Mouse (Mus musculus) midbrain, embryonic 16.5 days (tissue): Measurements from ENCODE around the gene Sun3. TPM values are rescaled to one million over a fixed set of nuclear protein-coding genes. Genes with fewer than 3 reads are reported as not detected.

Source experiments
- ATAC-seq: fragments of 200-750 bp; cut with Nextera tagmentation; 2 replicates; pipeline ENCODE4 v1.8.0; 2017; ENCODE audit warnings: moderate TSS enrichment
- H3K27ac ChIP-seq: fragments of 300-500 bp; sonication (generic); 2 replicates; pipeline ENCODE4 v1.5.1; 2014; ENCODE audit warnings: mild to moderate bottlenecking, low read length, mixed read lengths
- H3K27me3 ChIP-seq: fragments of 300-500 bp; sonication (generic); 2 replicates; pipeline ENCODE4 v1.6.1; 2014; ENCODE audit warnings: low read depth, low read length, mixed read lengths; ENCODE audit not compliant: control insufficient read depth, insufficient read depth
- H3K36me3 ChIP-seq: fragments of 300-500 bp; sonication (generic); 2 replicates; pipeline ENCODE4 v1.6.1; 2014; ENCODE audit warnings: mild to moderate bottlenecking, low read length, moderate library complexity, mixed read lengths; ENCODE audit not compliant: control insufficient read depth, insufficient read depth
- H3K4me1 ChIP-seq: fragments of 300-500 bp; sonication (generic); 2 replicates; pipeline ENCODE4 v1.6.1; 2014; ENCODE audit warnings: mild to moderate bottlenecking, low read length, mixed read lengths; ENCODE audit not compliant: control insufficient read depth, insufficient read depth
- H3K4me2 ChIP-seq: fragments of 300-500 bp; sonication (generic); 2 replicates; pipeline ENCODE4 v1.6.1; 2014; ENCODE audit warnings: mild to moderate bottlenecking, low read length, mixed read lengths
- H3K4me3 ChIP-seq: fragments of 300-500 bp; sonication (generic); 2 replicates; pipeline ENCODE4 v1.5.1; 2014; ENCODE audit warnings: low read depth, mild to moderate bottlenecking, low read length, moderate library complexity, mixed read lengths
- H3K9ac ChIP-seq: fragments of 300-500 bp; sonication (generic); 2 replicates; pipeline ENCODE4 v1.6.1; 2014; ENCODE audit warnings: low read depth, low read length, mixed read lengths
- H3K9me3 ChIP-seq: fragments of 300-500 bp; sonication (generic); replicated peaks from 2 replicates; pipeline ENCODE4 v1.6.1; 2014; ENCODE audit warnings: mild to moderate bottlenecking, low read length, mixed read lengths; ENCODE audit not compliant: control insufficient read depth, poor library complexity, severe bottlenecking
- WGBS: fragments of 180-500 bp; shearing (Covaris S2); extraction: QIAGEN DNeasy Blood & Tissue Kit; methylation state at CpG from one replicate; pipeline ENCODE4 v1.1.7; 2014; 5-methylcytosine and 5-hydroxymethylcytosine counted together
- polyA plus RNA-seq: library from polyadenylated mRNA; unstranded; fragments of >200 nt; fragmentation: Nextera tagmentation; extraction: Ambion mirVana; gene quantifications from 2 replicates; pipeline ENCODE4 v1.2.1, GENCODE M21; 2015

Gene Sun3
- polyA plus RNA-seq, 1 experiment from 2014 or later: 0.15 TPM

DNA sequence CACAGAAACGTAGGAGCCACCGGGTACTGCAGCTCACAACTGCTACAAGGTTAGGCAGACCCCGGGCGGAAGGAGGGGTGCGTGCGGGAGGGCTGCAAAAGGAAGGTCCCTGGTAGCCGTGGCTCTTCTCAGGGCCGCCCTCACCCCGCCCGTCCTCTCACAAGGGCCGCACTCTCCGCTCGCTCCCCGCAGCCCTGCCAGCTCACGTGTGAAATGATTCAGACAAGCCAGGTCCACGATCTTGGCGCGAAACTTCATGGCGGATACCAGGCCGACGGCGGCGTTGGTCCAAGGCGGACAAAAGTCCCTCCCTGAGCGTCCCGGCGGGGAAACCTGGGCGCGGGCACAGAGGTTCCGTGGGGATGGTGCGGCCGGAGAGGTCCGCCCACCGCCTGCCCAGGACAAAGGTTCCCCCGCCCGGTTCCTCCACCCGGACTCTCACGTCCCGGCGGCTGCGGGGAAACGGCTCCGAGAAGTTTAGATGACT, 37.9 kb downstream of the Sun3 start, which contains the start of gene Hus1:
Hus1 (minus strand) TSS at position 339 of the 487 bp plus-strand sequence.
- peak within 1 kb of the TSS; percentile 77 for H3K27ac ChIP-seq
- H3K27me3 ChIP-seq: no peaks in the 10 kb centered on the region
- WGBS: under 1% methylated on average over 43 of the region's 43 CpGs
- no peaks in the 10 kb centered on the region for H3K9me3 ChIP-seq
- H3K4me3 ChIP-seq: peak within 1 kb of the TSS; percentile 74
- H3K36me3 ChIP-seq: peaks cover 5% of the 10 kb centered on the region; the same call in 1 of the 2 replicates
- peak within 1 kb of the TSS; percentile 85 for H3K9ac ChIP-seq
- peak within 1 kb of the TSS; percentile 81 for H3K4me2 ChIP-seq
- peak; percentile 96 for ATAC-seq
- peaks cover 15% of the 10 kb centered on the region for H3K4me1 ChIP-seq

DNA sequence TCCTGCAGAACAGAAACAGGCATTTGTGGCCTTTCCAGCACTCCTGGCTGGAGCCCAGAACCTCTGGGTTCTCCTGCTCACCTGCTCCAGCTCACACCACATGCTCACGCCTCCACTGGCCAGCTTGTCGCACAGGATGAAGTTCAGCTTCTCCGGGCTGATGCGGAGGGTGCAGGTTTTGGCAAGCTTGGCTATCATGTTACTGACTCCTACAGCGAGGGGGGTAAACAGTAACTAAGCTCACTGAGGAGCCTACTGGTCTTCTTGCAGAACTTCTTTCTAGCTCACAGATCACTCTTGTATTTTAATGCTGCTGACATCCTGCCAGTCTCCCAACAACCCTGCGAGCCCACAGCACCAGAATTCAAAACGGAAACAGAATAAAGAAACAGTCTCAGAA, 38.4 kb downstream of the Sun3 start:
- H3K9me3 ChIP-seq: no peaks in the 10 kb centered on the region
- H3K27ac ChIP-seq: peak overlapping the region; percentile 77
- peaks cover 7% of the 10 kb centered on the region for H3K36me3 ChIP-seq
- peaks cover 15% of the 10 kb centered on the region for H3K4me1 ChIP-seq
- under 1% methylated on average over 7 of the region's 7 CpGs for WGBS
- peak; percentile 83 for ATAC-seq
- peak overlapping the region; percentile 81 for H3K4me2 ChIP-seq
- peak overlapping the region; percentile 74 for H3K4me3 ChIP-seq
- H3K27me3 ChIP-seq: no peaks in the 10 kb centered on the region
- H3K9ac ChIP-seq: peak overlapping the region; percentile 85

DNA sequence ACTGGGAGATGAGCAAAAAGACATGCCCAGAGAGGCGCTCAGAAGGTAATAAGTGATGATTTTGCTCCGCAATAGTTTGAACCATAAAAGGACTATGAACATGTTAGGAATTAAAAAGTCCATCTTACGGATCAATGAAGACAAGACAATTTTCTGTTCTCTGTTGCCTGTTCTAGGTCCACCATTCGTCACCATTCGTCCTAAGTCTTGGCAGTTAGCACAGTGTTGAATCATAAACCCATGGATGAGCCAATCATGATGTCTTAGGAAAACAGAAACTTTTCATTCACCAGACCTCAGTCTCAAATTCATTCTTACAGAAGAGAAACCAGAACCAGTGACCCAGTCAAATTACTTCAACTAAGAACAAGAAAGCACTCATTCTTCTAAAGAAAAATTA, 40.0 kb downstream of the Sun3 start:
- no peak overlapping the region for H3K9ac ChIP-seq
- H3K9me3 ChIP-seq: no peaks in the 10 kb centered on the region
- H3K36me3 ChIP-seq: peaks cover 12% of the 10 kb centered on the region
- no peaks in the 10 kb centered on the region for H3K27me3 ChIP-seq
- no peak overlapping the region for H3K4me2 ChIP-seq
- H3K4me3 ChIP-seq: no peak overlapping the region
- no peak overlapping the region for H3K27ac ChIP-seq
- no peak for ATAC-seq
- 96% methylated on average over 5 of the region's 5 CpGs for WGBS
- peaks cover 15% of the 10 kb centered on the region for H3K4me1 ChIP-seq

GRCm38 (mm10) chr11:8988084-8988483, 60.7 kb downstream of the Sun3 start:
- Histone ChIP-seq H3K4me2 (no peak overlapping the region), H3K4me1 (no peaks in the 10 kb centered on the region), H3K27me3 (no peaks in the 10 kb centered on the region; the same call in 1 of the 2 replicates), H3K9me3 (0 out of 2 replicates have a peak, but pooled peaks cover 3% of the 10 kb centered on the region), H3K27ac (no peak overlapping the region), H3K4me3 (no peak overlapping the region), H3K36me3 (no peaks in the 10 kb centered on the region), H3K9ac (no peak overlapping the region)
- WGBS: 68% methylated on average over 4 of the region's 4 CpGs
- no peak for ATAC-seq

GRCm38 (mm10) chr11:8986058-8986457, 62.7 kb downstream of the Sun3 start:
- no peaks in the 10 kb centered on the region for H3K9me3 ChIP-seq
- no peak overlapping the region for H3K4me2 ChIP-seq
- no peaks in the 10 kb centered on the region for H3K36me3 ChIP-seq
- ATAC-seq: no peak
- H3K27me3 ChIP-seq: no peaks in the 10 kb centered on the region; the same call in 1 of the 2 replicates
- H3K27ac ChIP-seq: no peak overlapping the region
- no peak overlapping the region for H3K9ac ChIP-seq
- H3K4me1 ChIP-seq: no peaks in the 10 kb centered on the region
- no peak overlapping the region for H3K4me3 ChIP-seq

DNA sequence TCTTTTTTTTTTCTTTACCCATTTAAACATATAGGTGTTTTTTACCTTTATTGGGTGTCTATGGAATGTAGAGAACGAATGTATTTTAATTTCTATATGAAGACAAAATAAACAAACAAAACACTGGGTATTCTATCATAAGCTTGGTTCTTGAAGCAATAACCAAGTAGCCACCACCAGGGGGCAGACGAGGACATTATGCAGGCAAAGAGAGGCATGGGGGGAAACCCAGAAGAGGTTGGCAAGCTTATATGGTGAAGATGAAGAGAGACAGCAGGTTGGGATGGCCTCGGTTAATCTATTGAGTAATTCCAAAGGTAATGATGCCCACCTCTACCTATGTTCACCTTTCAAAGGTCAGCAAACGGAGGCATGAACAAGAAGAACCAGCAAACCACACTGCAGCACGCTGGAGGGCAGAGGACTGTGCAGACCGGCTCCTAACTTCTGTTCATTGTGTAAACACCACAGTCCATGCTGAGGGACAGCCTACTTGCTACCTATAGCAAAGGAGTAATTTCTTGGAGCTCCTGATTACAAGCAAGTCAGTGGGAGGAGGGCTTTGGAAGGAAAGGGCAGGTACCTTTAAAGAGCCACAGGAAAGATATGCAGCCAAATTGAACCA, 65.4 kb downstream of the Sun3 start:
- Histone ChIP-seq H3K27ac (no peak overlapping the region), H3K4me3 (no peak overlapping the region), H3K36me3 (no peaks in the 10 kb centered on the region), H3K27me3 (no peaks in the 10 kb centered on the region; the same call in 1 of the 2 replicates), H3K9ac (no peak overlapping the region), H3K4me1 (no peaks in the 10 kb centered on the region), H3K9me3 (no peaks in the 10 kb centered on the region), H3K4me2 (no peak overlapping the region)
- 42% methylated on average over 6 of the region's 6 CpGs for WGBS
- ATAC-seq: no peak

GRCm38 (mm10) chr11:8978154-8978553, 70.6 kb downstream of the Sun3 start:
- Histone ChIP-seq H3K27me3 (no peaks in the 10 kb centered on the region), H3K4me1 (no peaks in the 10 kb centered on the region), H3K36me3 (no peaks in the 10 kb centered on the region), H3K27ac (no peak overlapping the region), H3K4me2 (no peak overlapping the region), H3K9me3 (no peaks in the 10 kb centered on the region), H3K9ac (no peak overlapping the region), H3K4me3 (no peak overlapping the region)
- WGBS: 84% methylated on average over 4 of the region's 4 CpGs
- ATAC-seq: no peak

GRCm38 (mm10) chr11:8973166-8973565, 75.6 kb downstream of the Sun3 start, which contains the start of gene Pkd1l1:
TSS of gene Pkd1l1 (minus strand) at chr11:8973266.
- 53% methylated on average over 3 of the region's 3 CpGs for WGBS
- Histone ChIP-seq H3K4me1 (no peaks in the 10 kb centered on the region), H3K27me3 (no peaks in the 10 kb centered on the region), H3K9me3 (no peaks in the 10 kb centered on the region), H3K4me2 (no peak within 1 kb of the TSS), H3K4me3 (no peak within 1 kb of the TSS), H3K9ac (no peak within 1 kb of the TSS), H3K27ac (no peak within 1 kb of the TSS), H3K36me3 (no peaks in the 10 kb centered on the region)
- ATAC-seq: no peak

DNA sequence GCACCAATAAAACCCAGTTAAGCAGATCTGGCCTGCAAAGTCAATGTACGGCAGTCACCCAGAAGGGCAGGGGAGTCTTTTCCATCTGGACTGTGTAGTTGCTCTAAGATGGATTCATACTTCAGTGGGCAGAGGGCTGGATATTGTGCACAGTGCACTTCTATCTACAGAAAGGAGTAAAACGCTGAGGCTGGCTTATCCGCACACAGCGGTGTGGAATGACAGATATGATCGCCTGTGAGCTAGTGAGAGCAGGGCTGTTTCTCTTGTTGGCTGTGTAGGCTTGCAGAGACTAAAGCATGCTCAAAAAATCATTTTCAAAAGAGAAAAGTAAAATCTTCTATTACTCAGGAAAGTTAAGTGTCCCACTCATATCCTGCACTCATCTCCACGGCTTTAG, 76.7 kb downstream of the Sun3 start:
- no peak overlapping the region for H3K27ac ChIP-seq
- H3K9me3 ChIP-seq: no peaks in the 10 kb centered on the region
- no peaks in the 10 kb centered on the region for H3K4me1 ChIP-seq
- WGBS: 89% methylated on average over 6 of the region's 6 CpGs
- H3K4me3 ChIP-seq: no peak overlapping the region
- H3K27me3 ChIP-seq: no peaks in the 10 kb centered on the region
- no peaks in the 10 kb centered on the region for H3K36me3 ChIP-seq
- no peak overlapping the region for H3K9ac ChIP-seq
- no peak overlapping the region for H3K4me2 ChIP-seq
- ATAC-seq: no peak
